Mouse (Mus musculus) gonadal fat pad, adult 2 months (tissue): ENCODE data around the gene Srp14. TPM values are rescaled to one million over a fixed set of nuclear protein-coding genes. Genes with fewer than 3 reads are reported as not detected.

ENCODE experiments used
- DNase-seq: peaks from one replicate; pipeline ENCODE4 v3.0.0-alpha.2; 2012; ENCODE audit warnings: low read depth
- polyA plus RNA-seq: library from polyadenylated mRNA; depleted of rRNA; stranded (reverse); fragments of >200 nt; gene quantifications from 2 replicates; pipeline ENCODE4 v1.2.3, GENCODE M21; 2012

Srp14 gene
- polyA plus RNA-seq, 1 experiment = 86.6 TPM

DNA sequence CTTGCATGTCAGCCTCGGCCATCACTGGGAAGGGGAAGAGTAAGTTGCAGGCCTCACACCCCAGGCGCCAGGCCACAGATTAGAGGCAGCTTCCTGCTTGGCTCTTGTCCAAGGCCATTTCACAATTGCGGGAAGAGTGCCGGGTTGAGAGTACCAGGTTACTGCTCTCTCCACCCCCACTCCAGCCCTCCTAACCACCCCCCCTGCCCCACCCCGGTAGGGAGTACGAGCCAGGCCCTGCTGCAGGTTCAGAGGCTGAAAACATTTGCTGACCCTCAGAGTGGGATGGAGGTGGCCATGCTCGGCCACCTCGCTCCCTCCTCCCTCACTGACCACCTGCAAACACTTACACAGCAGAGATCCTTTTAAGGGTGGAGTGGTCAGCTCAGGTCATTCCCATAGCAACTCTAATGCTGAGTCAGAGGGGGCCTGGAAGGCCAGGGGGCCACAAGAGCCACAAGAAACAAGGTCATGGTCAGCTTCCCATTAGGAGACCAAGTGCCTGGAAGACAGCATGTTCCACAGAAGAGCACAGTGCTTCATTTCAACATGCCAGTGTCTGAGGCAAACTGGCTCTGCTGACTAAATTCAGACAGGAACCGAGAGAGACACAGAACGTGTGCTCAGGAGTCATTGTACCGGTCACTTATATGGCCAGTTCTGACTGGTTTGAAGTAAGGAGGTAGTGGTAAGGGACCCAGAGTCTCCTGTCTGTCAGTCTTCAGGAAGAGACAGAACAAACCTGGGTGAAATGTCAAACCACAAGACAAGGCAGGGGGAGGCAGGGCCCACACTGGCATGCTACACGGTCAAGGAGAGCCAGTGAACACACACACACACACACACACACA, 11.0 kb upstream of the Srp14 start:
- no peak for DNase-seq

DNA sequence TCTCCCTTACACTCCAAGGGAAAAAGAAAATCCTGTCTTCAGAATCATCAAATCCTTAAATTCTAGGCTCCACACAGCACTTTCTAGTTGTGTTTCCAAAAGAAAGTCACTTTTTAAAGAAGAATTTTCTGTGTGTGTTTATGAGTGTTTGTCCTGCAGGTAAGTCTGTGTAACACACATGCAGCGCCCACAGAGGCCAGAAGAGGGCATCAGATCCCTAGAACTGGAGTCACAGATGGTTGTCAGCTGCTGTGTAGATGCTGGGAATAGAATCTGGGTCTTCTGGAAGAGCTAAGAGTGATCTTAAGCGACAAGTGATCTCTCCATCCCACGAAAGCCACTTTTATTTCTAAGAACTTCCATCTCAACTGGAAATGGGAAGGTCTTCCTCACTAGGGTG, 8.3 kb upstream of the Srp14 start:
- DNase-seq = no peak

DNA sequence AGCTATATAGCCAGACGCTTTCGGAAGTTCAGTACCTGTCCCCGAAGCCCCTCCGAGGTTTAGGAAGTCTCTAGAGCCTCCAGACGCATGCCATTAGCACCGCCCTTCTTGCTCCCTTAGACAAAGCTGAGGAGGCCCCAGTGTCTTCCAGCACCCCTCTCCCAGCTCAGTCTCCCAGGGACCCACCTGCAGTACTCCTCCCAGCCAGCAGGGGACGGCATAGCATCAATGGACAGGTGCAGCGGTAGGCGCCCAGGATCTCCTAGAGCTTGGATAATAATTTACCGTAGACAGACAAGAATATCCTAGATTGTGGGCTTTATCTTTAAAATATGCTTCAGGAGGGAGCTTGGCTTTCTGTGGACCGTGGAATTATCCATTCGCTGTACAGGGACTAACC, 7.4 kb upstream of the Srp14 start:
- DNase-seq = no peak

DNA sequence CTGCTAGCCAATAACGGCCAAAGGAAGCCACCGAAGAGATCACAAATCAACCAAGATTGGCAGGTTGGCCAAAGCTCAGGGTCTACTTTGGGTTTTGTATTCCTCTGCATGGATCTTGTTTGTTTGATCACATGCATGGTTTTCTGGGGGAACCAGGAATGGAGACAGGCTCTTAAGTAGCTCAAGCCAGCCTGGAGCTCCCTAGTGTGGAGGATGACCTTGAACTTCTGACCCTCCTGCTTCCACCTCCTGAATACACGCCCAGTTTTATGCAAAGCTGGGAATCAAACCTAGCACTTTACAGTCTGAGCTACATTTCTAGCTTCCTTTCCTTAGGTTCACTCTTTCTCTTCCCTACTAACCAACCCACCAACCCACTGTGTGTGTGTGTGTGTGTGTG, 5.9 kb upstream of the Srp14 start:
- no peak for DNase-seq

DNA sequence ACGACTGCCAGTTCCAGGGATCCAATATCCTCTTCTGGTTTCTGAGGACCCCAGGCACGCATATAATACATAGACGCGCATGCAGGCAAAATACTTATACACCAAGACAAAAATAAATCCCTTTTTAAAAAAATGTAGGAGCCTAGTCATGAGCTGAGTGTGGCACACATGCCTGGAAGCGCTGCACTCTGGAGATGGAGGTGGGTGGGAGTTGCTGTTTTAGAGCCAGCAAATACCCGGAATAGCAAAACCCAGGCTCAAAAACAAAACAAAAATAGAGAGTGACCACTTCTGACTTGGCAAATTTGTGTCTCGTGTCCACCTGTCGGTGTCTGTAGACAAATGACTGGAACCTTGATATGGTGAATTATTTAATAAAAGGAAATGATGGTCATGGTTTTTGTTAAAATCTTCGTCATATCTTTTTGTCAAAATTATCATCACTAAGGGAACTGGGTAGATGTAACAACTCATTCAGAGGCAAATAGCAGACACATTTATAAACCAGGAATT, 4.9 kb upstream of the Srp14 start:
- DNase-seq = no peak

DNA sequence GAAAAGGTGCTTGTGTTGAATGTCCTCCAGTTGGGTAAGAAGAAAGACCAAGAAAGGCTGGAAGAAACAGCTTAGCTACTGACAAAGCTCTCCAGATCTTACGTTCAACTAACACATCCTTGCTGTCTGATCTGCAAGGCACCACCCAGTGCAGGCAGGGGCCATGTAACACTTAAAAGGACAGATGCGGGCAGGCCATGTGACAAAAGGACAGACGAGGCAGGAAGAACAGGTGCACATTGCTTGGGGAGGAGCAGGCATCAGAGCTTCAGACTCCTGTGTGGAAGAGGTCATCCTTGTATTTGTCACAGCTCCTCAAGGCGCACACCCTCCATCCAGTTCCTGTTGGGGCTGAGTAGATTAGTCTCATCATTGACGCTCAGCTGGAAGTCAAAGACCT, 3.5 kb upstream of the Srp14 start:
- DNase-seq = no peak

DNA sequence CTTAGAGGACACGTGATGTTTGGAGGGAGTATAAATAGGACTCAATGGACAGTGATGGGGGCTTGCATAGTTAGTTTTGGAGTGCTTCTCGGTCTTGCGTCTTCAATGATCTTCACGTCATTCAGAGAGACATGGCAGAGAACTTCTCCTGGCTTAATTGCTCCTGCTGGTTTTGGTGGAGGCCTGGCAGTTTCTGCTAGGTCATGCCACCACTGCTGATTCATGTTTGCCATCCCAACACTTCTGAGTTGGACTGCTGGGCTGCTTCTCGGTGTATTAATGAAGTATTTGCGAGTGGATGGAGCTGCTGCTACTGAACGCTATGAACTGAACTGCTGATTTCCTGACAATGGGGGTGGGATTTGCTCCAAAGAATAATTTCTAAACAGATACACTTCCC, 1.4 kb upstream of the Srp14 start:
- DNase-seq = no peak

DNA sequence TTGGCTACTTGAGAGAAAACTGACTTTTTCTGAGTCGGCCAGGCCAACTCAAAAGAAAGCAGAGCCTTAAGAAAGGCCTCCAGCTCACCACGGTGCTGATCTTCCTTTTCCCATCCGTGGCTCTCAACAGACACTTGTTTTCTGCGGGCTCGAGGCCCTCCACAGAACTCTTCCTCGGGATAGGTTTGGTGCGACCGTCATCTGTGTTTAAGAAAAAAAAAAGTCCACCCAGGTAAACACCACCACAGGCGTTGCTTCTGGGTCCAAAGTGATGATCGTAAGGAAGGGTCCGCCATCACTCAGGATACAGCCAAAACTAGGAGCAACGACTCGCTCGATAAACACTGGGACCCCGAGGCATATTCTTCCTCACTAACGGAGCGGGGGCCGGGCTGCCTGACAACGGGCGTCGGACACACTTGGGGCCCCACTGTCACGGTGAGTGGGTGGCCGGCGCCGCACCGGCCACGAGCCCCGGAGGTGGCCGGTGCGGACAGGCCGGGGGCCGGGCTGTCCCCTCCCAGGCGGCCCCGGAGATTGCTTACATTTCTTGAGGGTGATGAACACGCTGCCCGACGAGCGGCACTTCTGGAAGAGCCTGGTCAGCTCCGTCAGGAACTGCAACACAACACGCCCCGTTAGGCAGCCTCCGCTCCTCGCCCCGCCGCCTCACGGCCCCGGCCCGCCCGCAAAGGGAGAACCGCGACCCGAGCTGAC, 520 bp downstream of the Srp14 start:
- DNase-seq = no peak

DNA sequence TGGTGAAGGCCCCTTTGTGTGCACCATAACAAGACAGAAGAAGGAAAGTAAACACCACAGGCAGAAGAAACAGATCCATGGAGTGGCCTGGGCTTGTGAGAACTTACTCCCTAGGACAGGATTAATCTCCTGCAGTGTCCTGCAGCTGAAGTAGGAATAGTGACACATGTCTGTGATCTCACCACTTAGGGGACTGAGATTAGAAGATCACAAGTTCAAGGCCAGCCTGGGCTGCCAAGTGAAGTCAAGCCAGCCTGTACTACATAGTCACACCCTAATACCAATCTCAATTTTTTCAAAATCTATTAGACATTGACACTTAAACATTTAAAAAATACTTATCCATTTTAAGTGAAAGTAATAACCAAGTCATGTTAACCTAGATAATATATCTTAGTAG, 11.2 kb downstream of the Srp14 start:
- DNase-seq = no peak

DNA sequence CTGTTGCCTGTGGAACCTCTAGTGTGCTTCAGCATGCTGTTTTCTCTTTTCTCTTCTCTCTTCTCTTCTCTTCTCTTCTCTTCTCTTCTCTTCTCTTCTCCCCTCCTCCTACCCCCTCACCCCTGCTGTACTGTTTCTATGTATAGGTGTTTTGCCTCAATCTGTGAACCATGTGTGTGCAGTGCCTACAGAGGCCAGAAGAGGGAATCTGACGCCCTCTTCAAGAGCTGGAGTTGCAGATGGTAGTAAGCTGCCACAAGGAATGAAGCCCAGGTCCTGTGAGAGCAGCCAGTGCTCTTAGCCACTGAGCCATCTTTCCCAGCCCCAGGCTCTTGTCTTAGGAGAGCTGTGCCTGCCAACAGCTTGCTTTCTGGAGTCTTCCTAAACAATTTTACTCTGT, 12.9 kb downstream of the Srp14 start:
- DNase-seq = no peak

DNA sequence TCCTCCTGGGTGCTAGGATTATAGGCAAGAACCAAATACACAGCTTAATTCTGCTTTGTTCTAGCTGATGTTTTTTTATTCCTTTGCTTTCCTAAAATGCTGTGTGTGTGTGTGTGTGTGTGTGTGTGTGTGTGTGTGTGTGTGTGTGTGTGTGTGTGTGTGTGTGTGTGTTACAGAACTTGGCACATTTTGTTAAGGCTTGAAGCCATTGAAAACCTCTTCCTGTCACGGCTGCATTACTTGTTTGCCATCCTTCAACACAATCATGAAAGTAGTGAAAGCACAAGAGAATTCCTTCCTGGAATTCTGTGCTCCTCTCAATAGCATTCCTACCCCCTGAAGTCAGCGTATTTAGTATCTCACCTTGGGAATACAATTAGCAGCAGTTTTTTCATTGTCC, 13.6 kb downstream of the Srp14 start:
- no peak for DNase-seq

DNA sequence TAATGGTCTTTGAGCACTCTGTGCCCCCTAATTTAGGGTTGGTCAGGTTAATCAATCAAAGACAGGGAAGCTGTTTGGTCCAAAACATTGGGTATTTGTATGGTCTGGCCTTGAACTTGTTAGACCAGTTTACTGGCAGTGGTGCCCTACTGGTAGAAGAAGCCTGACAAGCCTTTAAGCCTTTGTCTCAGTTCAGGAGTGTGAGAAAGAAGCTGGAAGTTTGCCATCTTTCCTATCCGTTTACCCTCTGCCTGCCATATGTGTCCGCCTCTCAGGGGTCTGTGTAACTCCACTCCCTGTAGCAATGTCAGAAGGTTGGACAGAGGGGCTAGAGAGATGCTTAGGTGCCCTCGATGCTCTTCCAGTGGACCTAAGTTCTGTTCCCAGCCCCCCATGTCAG, 15.1 kb downstream of the Srp14 start:
- DNase-seq = no peak

DNA sequence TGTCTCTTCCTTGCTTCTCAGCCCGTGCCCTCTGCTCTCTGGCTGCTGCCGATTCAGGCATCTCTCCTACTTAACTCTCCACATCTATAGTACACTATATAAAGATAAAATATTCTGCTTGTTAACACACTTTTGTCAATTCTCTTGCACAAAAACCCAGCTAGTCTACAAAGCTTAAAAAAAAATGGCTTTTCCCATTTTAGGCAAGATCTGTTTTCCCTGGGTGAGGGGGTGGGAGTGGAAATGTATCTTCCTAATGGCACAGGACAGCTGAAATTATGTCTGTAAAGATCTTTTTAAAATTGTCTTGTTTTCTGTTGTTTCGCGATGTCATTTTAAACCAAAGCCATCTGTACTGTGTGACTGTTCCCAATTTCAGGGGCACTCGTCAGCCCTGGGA, 16.0 kb downstream of the Srp14 start:
- no peak for DNase-seq

DNA sequence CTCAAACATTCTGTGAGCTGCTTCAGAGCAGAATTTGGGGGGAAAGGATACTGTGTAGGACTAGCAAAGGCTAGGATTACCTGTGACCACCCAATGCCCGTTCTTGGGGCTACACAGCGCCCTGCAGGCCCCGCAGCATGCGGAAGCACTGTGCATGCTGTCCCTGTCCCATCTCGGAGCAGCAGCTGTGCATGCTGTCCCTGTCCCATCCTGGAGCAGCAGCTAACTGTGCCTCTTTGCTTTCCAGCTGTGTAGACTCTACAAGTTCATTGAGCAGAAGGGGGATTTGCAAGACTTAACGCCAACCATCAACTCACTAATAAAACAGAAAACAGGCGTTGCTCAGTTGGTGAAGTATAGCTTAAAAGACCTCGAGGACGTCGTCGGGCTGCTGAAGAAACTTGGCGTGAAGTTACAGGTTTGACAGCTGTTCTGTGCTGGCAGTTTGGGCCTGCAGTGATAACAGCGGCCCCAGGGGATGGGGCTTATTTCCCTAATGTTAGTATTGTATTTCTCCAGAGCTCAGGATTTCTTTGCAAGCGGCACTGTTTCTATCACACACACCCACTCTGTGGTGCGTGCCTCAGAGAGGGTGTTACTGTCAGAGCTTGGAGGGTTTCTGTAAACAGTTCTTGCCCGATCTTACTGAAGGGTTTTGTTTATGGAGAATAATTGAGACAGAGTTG, 17.9 kb downstream of the Srp14 start:
- DNase-seq = no peak

DNA sequence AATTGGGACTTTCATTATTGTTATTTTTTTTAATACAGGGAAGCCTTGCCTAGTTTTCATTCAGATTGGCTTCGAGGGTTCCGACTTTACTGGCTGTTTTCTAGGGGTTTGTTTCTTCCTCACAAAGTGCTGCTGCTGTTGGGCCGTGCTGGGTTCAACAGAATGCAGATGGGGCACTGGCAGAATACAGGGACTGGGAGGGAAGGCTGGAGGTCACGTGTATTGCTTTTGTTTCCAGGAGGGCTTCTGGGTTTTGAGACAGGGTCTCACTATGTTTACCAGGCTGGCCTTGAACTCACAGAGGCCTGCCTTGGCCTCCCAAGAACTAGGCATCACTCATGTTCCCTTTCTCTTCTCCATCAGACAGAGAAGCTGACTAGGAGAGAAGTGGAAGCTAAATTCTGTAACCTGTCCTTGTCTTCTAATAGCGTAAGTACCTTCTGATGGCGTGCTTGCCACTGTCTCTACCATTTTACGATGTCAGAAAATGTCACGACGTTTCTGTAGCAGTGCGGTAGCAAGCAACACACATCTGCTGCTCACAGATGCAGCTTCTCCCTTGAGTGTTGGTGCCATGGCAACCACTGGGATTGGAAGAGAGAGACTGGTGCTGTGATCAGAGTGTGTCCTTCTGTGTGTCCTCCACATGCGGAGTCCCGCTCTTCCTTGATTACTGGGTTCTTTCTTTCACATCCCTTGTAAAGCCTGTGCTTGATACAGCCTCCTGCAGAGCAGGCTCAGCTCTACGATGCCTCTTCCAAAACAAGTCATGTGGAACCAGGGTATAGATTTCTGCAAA, 21.8 kb downstream of the Srp14 start:
- no peak for DNase-seq

DNA sequence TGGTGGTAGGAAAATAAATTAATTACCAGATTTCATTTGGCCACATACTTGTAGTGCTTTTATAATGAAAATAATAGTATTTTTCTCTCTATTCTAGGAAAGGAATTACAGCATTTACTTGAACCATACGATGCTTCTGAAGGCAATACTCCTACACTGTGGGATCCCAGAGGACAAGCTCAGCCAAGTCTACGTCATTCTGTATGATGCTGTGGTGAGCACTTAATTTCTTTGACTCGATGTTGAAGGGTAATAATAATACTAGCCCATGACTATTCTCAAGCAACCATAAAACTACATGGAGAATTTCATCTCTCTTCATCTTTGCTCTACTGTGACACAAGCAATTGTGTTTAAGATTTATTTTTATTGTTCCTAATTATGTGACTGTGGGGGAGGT, 22.5 kb downstream of the Srp14 start:
- no peak for DNase-seq

DNA sequence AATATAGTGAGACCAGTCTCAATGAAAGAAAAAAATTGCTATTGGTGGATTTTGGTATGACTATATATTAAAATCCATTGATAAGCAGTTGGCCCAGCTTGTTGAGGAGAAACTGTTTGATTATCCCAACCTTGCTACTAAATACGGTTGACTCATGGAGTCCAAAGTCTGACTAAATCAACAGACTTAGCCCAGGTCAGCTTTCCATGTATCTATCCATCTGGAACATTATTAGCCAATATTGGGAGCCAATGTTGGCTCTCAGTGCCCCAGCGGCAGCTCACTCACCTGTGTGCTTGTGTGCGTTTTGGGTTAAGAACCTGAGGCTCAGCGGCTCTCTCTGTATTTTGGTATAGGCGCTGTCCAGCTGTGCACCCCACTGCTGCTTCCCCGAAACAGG, 28.5 kb downstream of the Srp14 start:
- no peak for DNase-seq

DNA sequence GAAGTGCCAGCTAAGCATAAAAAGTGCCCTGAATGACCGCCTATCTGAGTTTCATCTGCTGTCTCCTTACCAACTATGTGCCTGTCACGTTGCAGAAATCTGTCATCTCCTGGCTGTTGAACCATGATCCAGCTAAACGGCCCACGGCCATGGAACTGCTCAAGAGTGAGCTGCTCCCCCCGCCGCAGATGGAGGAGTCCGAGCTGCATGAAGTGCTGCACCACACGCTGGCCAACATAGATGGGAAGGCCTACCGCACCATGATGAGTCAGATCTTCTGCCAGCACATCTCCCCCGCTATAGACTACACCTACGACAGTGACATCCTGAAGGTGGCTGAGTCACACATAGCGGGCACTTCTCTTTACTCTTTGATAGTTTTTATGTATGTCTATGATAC, 31.3 kb downstream of the Srp14 start:
- DNase-seq = no peak

DNA sequence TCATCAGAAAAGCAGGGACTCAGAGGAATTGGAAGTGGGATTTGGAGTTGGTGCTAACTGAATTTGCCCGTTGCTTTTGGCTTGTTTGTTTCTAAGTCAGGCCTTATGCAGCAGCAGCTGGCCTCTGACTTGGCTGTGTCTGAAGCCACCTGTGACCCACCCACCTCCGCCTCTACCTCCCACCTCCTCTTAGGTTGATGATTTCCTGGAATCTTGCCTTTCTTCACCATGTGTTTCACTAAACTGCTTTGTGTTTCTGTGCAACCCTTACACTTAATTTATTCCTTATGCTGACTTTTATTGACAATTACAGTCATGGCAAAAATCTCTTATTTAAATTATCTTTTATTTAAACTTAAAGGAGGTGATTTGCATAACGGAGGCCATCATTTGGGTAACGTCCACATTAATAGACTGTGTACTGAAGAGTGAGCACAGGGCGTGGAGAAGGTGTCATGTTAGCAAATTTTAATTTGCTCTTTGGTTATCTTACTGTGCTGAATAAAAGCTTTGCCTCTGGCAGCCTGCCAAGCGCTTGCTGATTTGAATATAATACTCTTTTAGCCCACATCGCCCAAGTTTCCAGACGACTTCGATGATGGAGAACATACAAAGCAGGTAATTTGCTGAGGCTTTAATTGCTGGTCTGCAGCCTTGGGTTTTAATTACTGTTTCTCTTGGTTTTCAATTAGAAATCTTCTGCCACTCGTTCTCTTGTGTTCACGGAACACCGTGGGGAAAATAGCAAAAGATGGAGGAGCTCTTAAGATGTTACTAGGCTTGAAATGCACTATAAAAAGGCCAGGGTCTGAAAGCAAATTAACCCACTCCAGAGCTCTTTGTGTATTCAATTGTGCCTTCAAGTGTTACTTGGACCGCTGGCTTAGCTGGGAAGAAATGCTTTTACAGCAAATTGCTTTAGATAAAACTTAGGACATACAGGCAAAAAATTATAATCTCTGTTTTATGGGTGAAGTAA, 33.5 kb downstream of the Srp14 start:
- DNase-seq = no peak

DNA sequence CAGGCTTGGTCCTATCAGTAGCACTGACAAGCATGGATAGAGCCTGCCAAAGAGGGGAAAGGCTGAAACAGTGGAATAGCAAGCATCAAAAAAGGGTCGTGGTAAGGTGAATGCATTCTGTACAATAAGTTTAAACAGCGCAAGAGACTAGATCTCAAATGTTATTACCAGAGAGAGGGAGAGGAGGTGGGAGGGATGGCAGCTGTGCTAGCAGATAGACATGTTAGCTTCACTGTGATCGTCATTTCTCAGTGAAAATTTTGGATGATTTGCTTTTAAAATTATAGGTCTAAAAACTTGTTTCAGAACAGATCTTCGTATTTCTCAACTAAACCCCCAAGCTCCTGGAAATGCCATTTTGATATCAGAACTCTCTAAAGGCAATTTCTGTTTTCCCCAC, 36.8 kb downstream of the Srp14 start:
- no peak for DNase-seq

DNA sequence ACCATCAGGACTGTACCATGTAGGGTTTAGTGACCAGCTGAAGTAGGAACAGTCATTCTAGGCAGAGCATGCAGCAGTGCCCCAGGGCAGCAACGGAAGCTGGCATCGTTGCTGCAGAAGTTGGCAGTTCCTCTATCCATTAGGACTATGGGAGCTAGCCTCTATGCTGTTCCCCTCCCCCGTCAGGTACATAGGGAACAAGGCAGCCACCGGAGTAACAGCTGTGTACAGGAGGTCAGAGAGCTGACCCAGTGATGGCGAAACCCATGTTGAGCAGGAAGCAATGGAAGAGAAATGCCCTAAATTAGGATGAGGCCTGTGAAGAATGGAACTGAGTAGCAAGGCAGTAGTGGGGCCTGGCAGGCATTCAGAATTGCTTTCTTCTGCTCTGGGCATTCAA, 37.3 kb downstream of the Srp14 start:
- DNase-seq = no peak
